Mouse (Mus musculus): Measurements from ENCODE around the gene Prtn3. TPM values are rescaled to one million over a fixed set of nuclear protein-coding genes. Genes with fewer than 3 reads are reported as not detected.

The Prtn3 gene
- polyA plus RNA-seq, 1 experiment from 2014 or later: 1.8 TPM

- Histone ChIP-seq H3K27ac (ENCODE audit: poor library complexity, severe bottlenecking) (peak overlapping the region; percentile 100), H3K4me3 (peak overlapping the region; percentile 92), H3K9ac (peak overlapping the region; percentile 99), H3K36me3 (peaks cover 46% of the 10 kb centered on the region), H3K9me3 (replicated peaks) (no peaks in the 10 kb centered on the region), H3K4me2 (peak overlapping the region; percentile 99), H3K27me3 (replicated peaks) (no peaks in the 10 kb centered on the region), H3K4me1 (replicated peaks) (peaks cover 61% of the 10 kb centered on the region)
- 32% methylated on average over 6 of the region's 6 CpGs for WGBS
- no peak for ATAC-seq (ENCODE audit: insufficient number of reproducible peaks, low FRiP score)
These were observed 18.0 kb upstream of the Prtn3 start for GRCm38 (mm10) chr10:79856280-79856679.

- peak overlapping the region; percentile 99 for H3K4me2 ChIP-seq
- peaks cover 55% of the 10 kb centered on the region for H3K4me1 ChIP-seq (replicated peaks)
- 31% methylated on average over 7 of the region's 7 CpGs for WGBS
- ATAC-seq (ENCODE audit: insufficient number of reproducible peaks, low FRiP score): no peak
- H3K27me3 ChIP-seq (replicated peaks): no peaks in the 10 kb centered on the region
- H3K36me3 ChIP-seq: peaks cover 52% of the 10 kb centered on the region
- H3K4me3 ChIP-seq: peak overlapping the region; percentile 92
- H3K9ac ChIP-seq: peak overlapping the region; percentile 99
- H3K27ac ChIP-seq (ENCODE audit: poor library complexity, severe bottlenecking): peak overlapping the region; percentile 100
- no peaks in the 10 kb centered on the region for H3K9me3 ChIP-seq (replicated peaks)
These were observed 17.4 kb upstream of the Prtn3 start for GRCm38 (mm10) chr10:79856704-79857451.

GRCm38 (mm10) chr10:79857452-79857811 lies 16.8 kb upstream of the Prtn3 start:
- H3K4me1 ChIP-seq (replicated peaks): peaks cover 49% of the 10 kb centered on the region
- no peak for ATAC-seq (ENCODE audit: insufficient number of reproducible peaks, low FRiP score)
- no peaks in the 10 kb centered on the region for H3K9me3 ChIP-seq (replicated peaks)
- H3K36me3 ChIP-seq: peaks cover 57% of the 10 kb centered on the region
- H3K4me3 ChIP-seq: peak overlapping the region; percentile 92
- peak overlapping the region; percentile 100 for H3K27ac ChIP-seq (ENCODE audit: poor library complexity, severe bottlenecking)
- H3K4me2 ChIP-seq: peak overlapping the region; percentile 99
- no peaks in the 10 kb centered on the region for H3K27me3 ChIP-seq (replicated peaks)
- WGBS: 10% methylated on average over 4 of the region's 4 CpGs
- peak overlapping the region; percentile 99 for H3K9ac ChIP-seq

GRCm38 (mm10) chr10:79857894-79858293 lies 16.4 kb upstream of the Prtn3 start:
- H3K36me3 ChIP-seq: peaks cover 62% of the 10 kb centered on the region

GRCm38 (mm10) chr10:79858416-79859074 lies 15.7 kb upstream of the Prtn3 start:
- H3K4me1 ChIP-seq (replicated peaks): peaks cover 41% of the 10 kb centered on the region
- no peaks in the 10 kb centered on the region for H3K27me3 ChIP-seq (replicated peaks)
- H3K9ac ChIP-seq: peak overlapping the region; percentile 99
- peak overlapping the region; percentile 100 for H3K27ac ChIP-seq (ENCODE audit: poor library complexity, severe bottlenecking)
- ATAC-seq (ENCODE audit: insufficient number of reproducible peaks, low FRiP score): no peak
- no peaks in the 10 kb centered on the region for H3K9me3 ChIP-seq (replicated peaks)
- peak overlapping the region; percentile 99 for H3K4me2 ChIP-seq
- WGBS: 51% methylated on average over 17 of the region's 17 CpGs
- H3K36me3 ChIP-seq: peaks cover 68% of the 10 kb centered on the region
- H3K4me3 ChIP-seq: peak overlapping the region; percentile 92

More at GRCm38 (mm10) chr10:79857894-79858293, 16.4 kb upstream of the Prtn3 start:
- Histone ChIP-seq H3K9me3 (replicated peaks) (no peaks in the 10 kb centered on the region), H3K4me1 (replicated peaks) (peaks cover 45% of the 10 kb centered on the region), H3K9ac (peak overlapping the region; percentile 99), H3K27me3 (replicated peaks) (no peaks in the 10 kb centered on the region), H3K4me2 (peak overlapping the region; percentile 99), H3K4me3 (peak overlapping the region; percentile 92), H3K27ac (ENCODE audit: poor library complexity, severe bottlenecking) (peak overlapping the region; percentile 100)
- no peak for ATAC-seq (ENCODE audit: insufficient number of reproducible peaks, low FRiP score)
- 82% methylated on average over 2 of the region's 2 CpGs for WGBS

- Histone ChIP-seq H3K4me3 (no peak overlapping the region), H3K4me1 (replicated peaks) (peaks cover 41% of the 10 kb centered on the region), H3K9me3 (replicated peaks) (no peaks in the 10 kb centered on the region), H3K27ac (ENCODE audit: poor library complexity, severe bottlenecking) (0 out of 2 replicates have a peak overlapping the region, but pooled peaks have one; percentile 1), H3K27me3 (replicated peaks) (no peaks in the 10 kb centered on the region), H3K4me2 (peak overlapping the region; percentile 99; the same call in 1 of the 2 replicates), H3K36me3 (peaks cover 74% of the 10 kb centered on the region), H3K9ac (no peak overlapping the region)
- no peak for ATAC-seq (ENCODE audit: insufficient number of reproducible peaks, low FRiP score)
- WGBS: 86% methylated on average over 11 of the region's 11 CpGs
These were observed 15.2 kb upstream of the Prtn3 start for GRCm38 (mm10) chr10:79859116-79859515.

GRCm38 (mm10) chr10:79860079-79860911 lies 14.0 kb upstream of the Prtn3 start:
- H3K4me1 ChIP-seq (replicated peaks): peaks cover 47% of the 10 kb centered on the region
- no peak overlapping the region for H3K9ac ChIP-seq
- 93% methylated on average over 26 of the region's 26 CpGs for WGBS
- no peaks in the 10 kb centered on the region for H3K27me3 ChIP-seq (replicated peaks)
- H3K9me3 ChIP-seq (replicated peaks): no peaks in the 10 kb centered on the region
- no peak overlapping the region for H3K4me2 ChIP-seq
- no peak overlapping the region for H3K27ac ChIP-seq (ENCODE audit: poor library complexity, severe bottlenecking)
- H3K36me3 ChIP-seq: peaks cover 85% of the 10 kb centered on the region
- no peak overlapping the region for H3K4me3 ChIP-seq
- no peak for ATAC-seq (ENCODE audit: insufficient number of reproducible peaks, low FRiP score)

- H3K4me1 ChIP-seq (replicated peaks): peaks cover 53% of the 10 kb centered on the region
- no peak overlapping the region for H3K4me2 ChIP-seq
- ATAC-seq (ENCODE audit: insufficient number of reproducible peaks, low FRiP score): no peak
- H3K9ac ChIP-seq: no peak overlapping the region
- H3K27ac ChIP-seq (ENCODE audit: poor library complexity, severe bottlenecking): no peak overlapping the region
- no peak overlapping the region for H3K4me3 ChIP-seq
- no peaks in the 10 kb centered on the region for H3K9me3 ChIP-seq (replicated peaks)
- peaks cover 92% of the 10 kb centered on the region for H3K36me3 ChIP-seq
- no peaks in the 10 kb centered on the region for H3K27me3 ChIP-seq (replicated peaks)
- 85% methylated on average over 25 of the region's 25 CpGs for WGBS
These were observed 12.8 kb upstream of the Prtn3 start for GRCm38 (mm10) chr10:79861230-79862048.

- Histone ChIP-seq H3K4me3 (no peak overlapping the region), H3K27me3 (replicated peaks) (no peaks in the 10 kb centered on the region), H3K27ac (ENCODE audit: poor library complexity, severe bottlenecking) (no peak overlapping the region), H3K9ac (no peak overlapping the region), H3K9me3 (replicated peaks) (no peaks in the 10 kb centered on the region), H3K36me3 (peaks cover 89% of the 10 kb centered on the region), H3K4me1 (replicated peaks) (peaks cover 45% of the 10 kb centered on the region), H3K4me2 (no peak overlapping the region)
- no peak for ATAC-seq (ENCODE audit: insufficient number of reproducible peaks, low FRiP score)
- 92% methylated on average over 23 of the region's 23 CpGs for WGBS
These were observed 12.1 kb upstream of the Prtn3 start for GRCm38 (mm10) chr10:79862049-79862788.

GRCm38 (mm10) chr10:79862925-79863324 lies 11.4 kb upstream of the Prtn3 start:
- peaks cover 38% of the 10 kb centered on the region for H3K4me1 ChIP-seq (replicated peaks)
- peaks cover 84% of the 10 kb centered on the region for H3K36me3 ChIP-seq
- no peaks in the 10 kb centered on the region for H3K9me3 ChIP-seq (replicated peaks)
- H3K4me2 ChIP-seq: no peak overlapping the region
- no peak overlapping the region for H3K4me3 ChIP-seq
- H3K27me3 ChIP-seq (replicated peaks): no peaks in the 10 kb centered on the region
- whole genome bisulfite sequencing: 65% methylated on average over 10 of the region's 10 CpGs
- no peak for ATAC-seq (ENCODE audit: insufficient number of reproducible peaks, low FRiP score)
- H3K27ac ChIP-seq (ENCODE audit: poor library complexity, severe bottlenecking): no peak overlapping the region
- no peak overlapping the region for H3K9ac ChIP-seq
